Mouse (Mus musculus) R1 (cell line): Measurements from ENCODE around the gene Usp16.

Experiments
- DNase-seq: peaks from one replicate; pipeline ENCODE4 v3.0.0-alpha.2; 2018; ENCODE audit warnings: low read depth, low spot score

Gene Usp16

GRCm38 (mm10) chr16:87454419-87455179 is at the start of gene Usp16:
TSS of gene Usp16 (plus strand) at chr16:87454703.
- peak; percentile 90 for DNase-seq

GRCm38 (mm10) chr16:87405001-87405400 is 49.5 kb upstream of the Usp16 start:
- peak; percentile 95 for DNase-seq

GRCm38 (mm10) chr16:87420662-87421061 is 33.8 kb upstream of the Usp16 start:
- DNase-seq: no peak

- DNase-seq: no peak
Measured at GRCm38 (mm10) chr16:87427516-87427915, 27.0 kb upstream of the Usp16 start.

- DNase-seq: peak; percentile 100
Measured at GRCm38 (mm10) chr16:87432033-87432814, 22.3 kb upstream of the Usp16 start, which contains the start of gene Ltn1. TSS of gene Ltn1 (minus strand) at chr16:87432612.

GRCm38 (mm10) chr16:87434266-87434665 is 20.2 kb upstream of the Usp16 start:
- no peak for DNase-seq

- no peak for DNase-seq
Measured at GRCm38 (mm10) chr16:87434946-87435345, 19.6 kb upstream of the Usp16 start.

GRCm38 (mm10) chr16:87435411-87436205 is 18.9 kb upstream of the Usp16 start:
- peak; percentile 94 for DNase-seq

- peak; percentile 46 for DNase-seq
Measured at GRCm38 (mm10) chr16:87437096-87437495, 17.4 kb upstream of the Usp16 start.

GRCm38 (mm10) chr16:87438697-87439096 is 15.8 kb upstream of the Usp16 start:
- DNase-seq: no peak

- peak; percentile 96 for DNase-seq
Measured at GRCm38 (mm10) chr16:87440184-87440686, 14.3 kb upstream of the Usp16 start, which contains the start of gene Rwdd2b. TSS of gene Rwdd2b (minus strand) at chr16:87440573.

- DNase-seq: peak; percentile 65
Measured at GRCm38 (mm10) chr16:87441089-87441488, 13.4 kb upstream of the Usp16 start.

GRCm38 (mm10) chr16:87442291-87442690 is 12.2 kb upstream of the Usp16 start:
- DNase-seq: no peak

- DNase-seq: no peak
Measured at GRCm38 (mm10) chr16:87443245-87443644, 11.3 kb upstream of the Usp16 start.

GRCm38 (mm10) chr16:87444071-87444470 is 10.4 kb upstream of the Usp16 start:
- DNase-seq: no peak

GRCm38 (mm10) chr16:87445110-87445509 is 9.4 kb upstream of the Usp16 start:
- DNase-seq: no peak

- DNase-seq: no peak
Measured at GRCm38 (mm10) chr16:87445528-87445927, 9.0 kb upstream of the Usp16 start.

- DNase-seq: no peak
Measured at GRCm38 (mm10) chr16:87453226-87453625, 1.3 kb upstream of the Usp16 start.

- DNase-seq: peak; percentile 42
Measured at GRCm38 (mm10) chr16:87455180-87455611, 693 bp downstream of the Usp16 start.

- DNase-seq: peak; percentile 70
Measured at GRCm38 (mm10) chr16:87458752-87459151, 4.2 kb downstream of the Usp16 start.

GRCm38 (mm10) chr16:87470579-87470978 is 16.1 kb downstream of the Usp16 start:
- DNase-seq: no peak

- DNase-seq: no peak
Measured at GRCm38 (mm10) chr16:87484367-87484766, 29.9 kb downstream of the Usp16 start.
